Mouse (Mus musculus) adrenal gland, adult 10 weeks (tissue): ENCODE measurements around the gene Fxyd4. TPM values are rescaled to one million over a fixed set of nuclear protein-coding genes. Genes with fewer than 3 reads are reported as not detected.

Source experiments
- polyA plus RNA-seq: library from polyadenylated mRNA; stranded (reverse); fragments of 350-450 nt; fragmentation: Illumina TruSeq; extraction: RNeasy Lipid Tissue Mini Kit (QIAGEN cat#74804); gene quantifications from one replicate; pipeline ENCODE4 v1.2.3, GENCODE M21; 2014; ENCODE audit warnings: low read depth, low replicate concordance

Fxyd4 gene
- polyA plus RNA-seq: not detected

DNA sequence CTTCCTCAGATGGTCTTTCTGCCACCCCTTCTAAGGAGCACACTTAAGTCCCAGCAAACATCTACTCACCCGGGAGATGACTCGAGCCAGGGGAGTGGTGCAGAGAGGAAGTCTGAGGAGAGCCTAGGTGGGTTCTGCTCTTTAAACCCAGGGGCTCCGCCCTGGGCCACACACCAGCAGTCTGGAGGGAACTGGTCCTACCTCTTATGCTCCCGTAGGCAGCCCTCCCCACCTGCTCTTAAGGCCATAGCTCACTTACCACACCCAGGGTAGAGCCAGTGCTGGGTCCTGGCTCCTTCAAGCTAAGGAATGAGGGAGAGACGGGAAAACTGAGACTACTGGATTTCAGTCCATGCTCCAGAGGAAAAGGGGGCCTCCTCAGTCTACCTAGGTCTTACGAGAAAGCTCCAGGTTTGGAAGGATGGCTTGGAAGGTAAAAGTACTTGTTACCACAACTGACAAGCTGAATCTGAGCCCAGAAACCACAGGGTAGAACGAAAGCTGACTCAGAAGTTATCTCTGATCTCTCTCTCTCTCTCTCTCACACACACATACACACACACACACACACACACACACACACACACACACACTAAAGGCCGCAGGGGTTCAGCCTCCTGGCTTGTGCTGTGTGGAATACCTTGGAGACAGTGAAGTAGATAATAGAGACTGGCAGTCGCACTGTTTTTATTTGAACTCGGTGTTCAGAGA lies at the start of gene Fxyd4:
Gene Fxyd4, minus strand, starts transcription at position 471 of the 711 bp plus-strand sequence.

DNA sequence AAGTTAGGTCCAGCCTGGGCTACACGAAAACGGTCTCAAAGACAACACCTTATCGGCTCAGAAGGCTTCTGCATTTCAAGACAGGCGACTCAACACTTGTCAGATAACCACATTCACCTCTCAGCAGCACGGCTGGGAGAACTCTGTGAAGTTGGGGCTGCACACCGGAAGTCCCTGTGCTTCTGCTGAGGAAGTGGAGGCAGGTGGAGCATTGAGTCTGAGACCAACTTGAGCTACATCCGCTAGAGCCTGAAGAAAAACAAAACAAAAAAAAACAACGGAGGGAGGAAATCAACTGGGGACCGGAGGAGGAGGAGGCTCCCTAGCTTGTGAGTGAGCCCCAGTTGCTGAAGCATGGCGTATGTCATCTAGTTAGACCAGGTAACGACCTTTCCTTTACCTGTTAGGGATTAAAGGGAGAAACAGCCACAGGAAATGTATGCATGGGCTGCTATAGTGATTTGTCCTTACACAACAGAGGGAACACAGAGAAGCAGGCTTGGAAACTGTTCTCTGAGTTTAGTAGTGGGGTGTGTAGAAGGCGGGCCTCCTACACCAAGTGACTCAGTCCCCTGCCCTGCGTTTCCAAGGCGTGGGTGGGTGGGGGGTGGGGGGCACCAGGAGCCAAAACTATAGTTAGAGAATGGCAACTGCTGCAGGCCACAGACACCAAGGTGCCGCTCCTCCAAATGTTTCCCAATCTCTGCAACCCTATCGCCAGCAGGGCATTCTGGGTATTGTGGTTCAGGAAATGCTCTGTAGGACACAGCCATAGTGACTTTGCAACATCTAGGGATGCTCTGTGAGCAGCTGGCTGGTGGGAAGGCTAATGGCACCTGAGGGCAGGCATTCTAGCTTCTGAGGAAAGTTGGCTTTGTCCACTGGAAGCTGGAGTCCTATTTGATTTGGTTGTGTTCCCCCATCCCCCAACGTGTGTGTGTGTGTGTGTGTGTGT lies 37.1 kb downstream of the Fxyd4 start, which contains the start of gene Hnrnpf:
Gene Hnrnpf, plus strand, starts transcription at position 199 of the 955 bp plus-strand sequence.

Other genes with a start within 250 kb of the Fxyd4 start
- 11.2 TPM for gene Zfp637, start 96.5 kb downstream of the Fxyd4 start, polyA plus RNA-seq
- gene Zfp239, start 75.6 kb downstream of the Fxyd4 start, polyA plus RNA-seq: 2.4 TPM
- gene Hnrnpf, start 37.4 kb downstream of the Fxyd4 start, polyA plus RNA-seq: 284 TPM
- gene Rasgef1a, start 73.7 kb upstream of the Fxyd4 start, polyA plus RNA-seq: 0.23 TPM
- 86.4 TPM for gene Csgalnact2, start 201.4 kb upstream of the Fxyd4 start, polyA plus RNA-seq